Mouse (Mus musculus): ENCODE results near the gene P2rx7. TPM values are rescaled to one million over a fixed set of nuclear protein-coding genes. Genes with fewer than 3 reads are reported as not detected.

Gene P2rx7
- polyA plus RNA-seq, 1 experiment from 2014 or later = 1.2 TPM

GRCm38 (mm10) chr5:122698701-122699060 is 55.0 kb downstream of the P2rx7 start:
- H3K9ac ChIP-seq = no peak overlapping the region
- no peak overlapping the region for H3K4me3 ChIP-seq
- peaks cover 66% of the 10 kb centered on the region for H3K4me1 ChIP-seq
- no peaks in the 10 kb centered on the region for H3K9me3 ChIP-seq (replicated peaks)
- no peak overlapping the region; the same call in 1 of the 2 replicates for H3K27ac ChIP-seq
- 48% methylated on average over 9 of the region's 9 CpGs for WGBS (ENCODE audit: insufficient replicate concordance)
- H3K27me3 ChIP-seq (replicated peaks) = no peaks in the 10 kb centered on the region
- ATAC-seq = no peak
- peak overlapping the region; percentile 32 for H3K4me2 ChIP-seq
- no peaks in the 10 kb centered on the region for H3K36me3 ChIP-seq

- Histone ChIP-seq H3K4me2 (peak overlapping the region; percentile 48), H3K9me3 (replicated peaks) (no peaks in the 10 kb centered on the region), H3K36me3 (no peaks in the 10 kb centered on the region), H3K4me3 (no peak overlapping the region), H3K4me1 (peaks cover 77% of the 10 kb centered on the region), H3K27me3 (replicated peaks) (no peaks in the 10 kb centered on the region), H3K9ac (no peak overlapping the region), H3K27ac (peak overlapping the region; percentile 67)
- WGBS (ENCODE audit: insufficient replicate concordance) = 47% methylated on average over 12 of the region's 12 CpGs
- peak; percentile 48 for ATAC-seq
Observed at GRCm38 (mm10) chr5:122700109-122700836, 56.6 kb downstream of the P2rx7 start.

GRCm38 (mm10) chr5:122700837-122701212 is 57.1 kb downstream of the P2rx7 start:
- ATAC-seq = peak; percentile 61
- WGBS (ENCODE audit: insufficient replicate concordance) = 25% methylated on average over 5 of the region's 5 CpGs
- Histone ChIP-seq H3K27ac (peak overlapping the region; percentile 67), H3K9ac (no peak overlapping the region), H3K4me1 (peaks cover 77% of the 10 kb centered on the region), H3K9me3 (replicated peaks) (no peaks in the 10 kb centered on the region), H3K36me3 (no peaks in the 10 kb centered on the region), H3K27me3 (replicated peaks) (no peaks in the 10 kb centered on the region), H3K4me3 (no peak overlapping the region), H3K4me2 (peak overlapping the region; percentile 48)

GRCm38 (mm10) chr5:122702156-122702555 is 58.4 kb downstream of the P2rx7 start:
- no peaks in the 10 kb centered on the region for H3K36me3 ChIP-seq
- 80% methylated on average over 6 of the region's 6 CpGs for WGBS (ENCODE audit: insufficient replicate concordance)
- H3K4me3 ChIP-seq = no peak overlapping the region
- peaks cover 76% of the 10 kb centered on the region for H3K4me1 ChIP-seq
- no peaks in the 10 kb centered on the region for H3K9me3 ChIP-seq (replicated peaks)
- no peaks in the 10 kb centered on the region for H3K27me3 ChIP-seq (replicated peaks)
- H3K4me2 ChIP-seq = no peak overlapping the region
- H3K27ac ChIP-seq = no peak overlapping the region
- ATAC-seq = no peak
- H3K9ac ChIP-seq = no peak overlapping the region

GRCm38 (mm10) chr5:122703574-122703973 is 59.9 kb downstream of the P2rx7 start:
- H3K9ac ChIP-seq = no peak overlapping the region
- WGBS (ENCODE audit: insufficient replicate concordance) = 59% methylated on average over 2 of the region's 2 CpGs
- no peaks in the 10 kb centered on the region for H3K27me3 ChIP-seq (replicated peaks)
- peaks cover 76% of the 10 kb centered on the region for H3K4me1 ChIP-seq
- H3K4me3 ChIP-seq = no peak overlapping the region
- ATAC-seq = no peak
- H3K36me3 ChIP-seq = no peaks in the 10 kb centered on the region
- H3K27ac ChIP-seq = no peak overlapping the region
- no peaks in the 10 kb centered on the region for H3K9me3 ChIP-seq (replicated peaks)
- no peak overlapping the region for H3K4me2 ChIP-seq

GRCm38 (mm10) chr5:122704571-122704970 is 60.9 kb downstream of the P2rx7 start:
- Histone ChIP-seq H3K4me3 (no peak overlapping the region), H3K9me3 (replicated peaks) (no peaks in the 10 kb centered on the region), H3K27ac (no peak overlapping the region), H3K4me1 (peaks cover 74% of the 10 kb centered on the region), H3K27me3 (replicated peaks) (no peaks in the 10 kb centered on the region), H3K4me2 (no peak overlapping the region), H3K36me3 (no peaks in the 10 kb centered on the region), H3K9ac (no peak overlapping the region)
- 60% methylated on average over 4 of the region's 4 CpGs for WGBS (ENCODE audit: insufficient replicate concordance)
- ATAC-seq = no peak

GRCm38 (mm10) chr5:122705174-122705573 is 61.5 kb downstream of the P2rx7 start:
- no peak overlapping the region for H3K4me3 ChIP-seq
- H3K36me3 ChIP-seq = no peaks in the 10 kb centered on the region
- no peak overlapping the region for H3K4me2 ChIP-seq
- H3K27me3 ChIP-seq (replicated peaks) = no peaks in the 10 kb centered on the region
- 61% methylated on average over 3 of the region's 3 CpGs for whole genome bisulfite sequencing (ENCODE audit: insufficient replicate concordance)
- peaks cover 68% of the 10 kb centered on the region for H3K4me1 ChIP-seq
- no peak for ATAC-seq
- H3K27ac ChIP-seq = no peak overlapping the region
- no peaks in the 10 kb centered on the region for H3K9me3 ChIP-seq (replicated peaks)
- no peak overlapping the region for H3K9ac ChIP-seq

- ATAC-seq = peak; percentile 31
- Histone ChIP-seq H3K9ac (peak overlapping the region; percentile 76), H3K4me1 (peaks cover 51% of the 10 kb centered on the region), H3K36me3 (peaks cover 4% of the 10 kb centered on the region; the same call in 1 of the 2 replicates), H3K4me2 (peak overlapping the region; percentile 95), H3K27me3 (replicated peaks) (no peaks in the 10 kb centered on the region), H3K4me3 (peak overlapping the region; percentile 70), H3K9me3 (replicated peaks) (no peaks in the 10 kb centered on the region), H3K27ac (peak overlapping the region; percentile 82)
- WGBS (ENCODE audit: insufficient replicate concordance) = 33% methylated on average over 5 of the region's 5 CpGs
Observed at GRCm38 (mm10) chr5:122706917-122707275, 63.2 kb downstream of the P2rx7 start.

- Histone ChIP-seq H3K4me2 (peak within 1 kb of the TSS; percentile 95), H3K4me3 (peak within 1 kb of the TSS; percentile 70), H3K9ac (peak within 1 kb of the TSS; percentile 76), H3K27me3 (replicated peaks) (no peaks in the 10 kb centered on the region), H3K36me3 (peaks cover 5% of the 10 kb centered on the region; the same call in 1 of the 2 replicates), H3K27ac (peak within 1 kb of the TSS; percentile 82), H3K4me1 (peaks cover 48% of the 10 kb centered on the region), H3K9me3 (replicated peaks) (no peaks in the 10 kb centered on the region)
- peak; percentile 88 for ATAC-seq
- under 1% methylated on average over 66 of the region's 66 CpGs for WGBS (ENCODE audit: insufficient replicate concordance)
Observed at GRCm38 (mm10) chr5:122707276-122708181, 63.8 kb downstream of the P2rx7 start, which contains the start of gene P2rx4. TSS of gene P2rx4 (plus strand) at chr5:122707544.

- Histone ChIP-seq H3K4me1 (peaks cover 43% of the 10 kb centered on the region), H3K9ac (no peak overlapping the region), H3K4me2 (peak overlapping the region; percentile 95), H3K36me3 (peaks cover 8% of the 10 kb centered on the region; the same call in 1 of the 2 replicates), H3K27ac (peak overlapping the region; percentile 82; the same call in 1 of the 2 replicates), H3K27me3 (replicated peaks) (no peaks in the 10 kb centered on the region), H3K4me3 (0 out of 2 replicates have a peak overlapping the region, but pooled peaks have one; percentile 70), H3K9me3 (replicated peaks) (no peaks in the 10 kb centered on the region)
- 25% methylated on average over 6 of the region's 6 CpGs for WGBS (ENCODE audit: insufficient replicate concordance)
- ATAC-seq = peak; percentile 31; the same call in 1 of the 2 replicates
Observed at GRCm38 (mm10) chr5:122708819-122709218, 65.1 kb downstream of the P2rx7 start.

- Histone ChIP-seq H3K27me3 (replicated peaks) (no peaks in the 10 kb centered on the region), H3K4me3 (no peak overlapping the region), H3K9me3 (replicated peaks) (no peaks in the 10 kb centered on the region), H3K36me3 (peaks cover 44% of the 10 kb centered on the region), H3K4me2 (no peak overlapping the region), H3K4me1 (no peaks in the 10 kb centered on the region), H3K27ac (no peak overlapping the region), H3K9ac (no peak overlapping the region)
- no peak for ATAC-seq
- 48% methylated on average over 1 of the region's 1 CpGs for WGBS (ENCODE audit: insufficient replicate concordance)
Observed at GRCm38 (mm10) chr5:122715723-122716122, 72.0 kb downstream of the P2rx7 start.

- H3K9ac ChIP-seq = no peak overlapping the region
- no peak overlapping the region for H3K4me3 ChIP-seq
- H3K36me3 ChIP-seq = peaks cover 41% of the 10 kb centered on the region
- H3K9me3 ChIP-seq (replicated peaks) = no peaks in the 10 kb centered on the region
- ATAC-seq = no peak
- no peak overlapping the region for H3K27ac ChIP-seq
- H3K4me2 ChIP-seq = no peak overlapping the region
- H3K4me1 ChIP-seq = no peaks in the 10 kb centered on the region
- WGBS (ENCODE audit: insufficient replicate concordance) = 83% methylated on average over 2 of the region's 2 CpGs
- no peaks in the 10 kb centered on the region for H3K27me3 ChIP-seq (replicated peaks)
Observed at GRCm38 (mm10) chr5:122716793-122717192, 73.1 kb downstream of the P2rx7 start.

All from liver, embryonic 12.5 days (tissue).